8 mouse cellular contexts compared by ENCODE assay signal in genomic region chr4:86670582-86671306, GRCm38 (mm10). TPM values are rescaled to one million over a fixed set of nuclear protein-coding genes. Genes with fewer than 3 reads are reported as not detected.
DNase-seq lines count a peak whose midpoint lies in the region; ATAC-seq and TF ChIP-seq lines count a peak whose summit lies in the region.
"Had no signal": no experiment of that assay in that cellular context is flagged by ENCODE, and none has a peak within 500 bp of the region (broad histone marks: within the 10 kb centered on the region; RNA-seq: fewer than 3 reads in every experiment).

No protein-coding gene starts in this region.

- H3K9me3 ChIP-seq in embryonic facial prominence, embryonic 13.5 days, result no peaks in the 10 kb centered on the region
- no peaks in the 10 kb centered on the region for H3K9me3 ChIP-seq in liver, postnatal 0 days (ENCODE audit: low read length)

- H3K27me3 ChIP-seq in embryonic facial prominence, embryonic 13.5 days, result no peaks in the 10 kb centered on the region
- no peaks in the 10 kb centered on the region for H3K27me3 ChIP-seq in liver, postnatal 0 days (ENCODE audit: insufficient read depth, low read length)
- H3K27me3 ChIP-seq: Patski had no signal

- H3K9ac ChIP-seq in embryonic facial prominence, embryonic 13.5 days, result peak overlapping the region; percentile 80; the same call in 1 of the 2 replicates
- peak overlapping the region; percentile 92 for H3K9ac ChIP-seq in liver, postnatal 0 days (replicated peaks)

- peak overlapping the region; percentile 68 for H3K4me2 ChIP-seq in embryonic facial prominence, embryonic 13.5 days
- peak overlapping the region; percentile 81 for H3K4me2 ChIP-seq in liver, postnatal 0 days (ENCODE audit: low read depth, low read length)

- no peak overlapping the region for H3K4me3 ChIP-seq in layer of hippocampus, adult 2 months
- H3K4me3 ChIP-seq in embryonic facial prominence, embryonic 13.5 days, result no peak overlapping the region
- no peak overlapping the region for H3K4me3 ChIP-seq in liver, postnatal 0 days (ENCODE audit: low read depth, low read length)

- H3K27ac ChIP-seq in layer of hippocampus, adult 2 months, result peak overlapping the region; percentile 71
- no peak overlapping the region for H3K27ac ChIP-seq in embryonic facial prominence, embryonic 13.5 days
- peak overlapping the region; percentile 98 for H3K27ac ChIP-seq in liver, postnatal 0 days (ENCODE audit: low read depth)

- 71% methylated on average over 8 of the region's 8 CpGs for WGBS in embryonic facial prominence, embryonic 13.5 days
- 62% methylated on average over 8 of the region's 8 CpGs for WGBS in liver, postnatal 0 days (ENCODE audit: insufficient replicate concordance)

- ATAC-seq in embryonic facial prominence, embryonic 13.5 days (ENCODE audit: insufficient number of reproducible peaks, insufficient read depth, low FRiP score, low TSS enrichment, low read depth), result no peak
- peak; percentile 40 for ATAC-seq in liver, postnatal 0 days

- H3K4me1 ChIP-seq in embryonic facial prominence, embryonic 13.5 days, result peaks cover 20% of the 10 kb centered on the region
- H3K4me1 ChIP-seq in liver, postnatal 0 days (ENCODE audit: insufficient read depth), result peaks cover 63% of the 10 kb centered on the region

- TF ChIP-seq EP300 in liver, postnatal 0 days (IDR thresholded peaks at IDR 0.05; ENCODE audit: low read depth), result peak; percentile 72; the same call in 1 of the 2 replicates

- no peak for TF ChIP-seq CTCF in layer of hippocampus, adult 2 months (conservative IDR thresholded peaks at IDR 0.05)
- TF ChIP-seq CTCF in liver, postnatal 0 days (IDR thresholded peaks at IDR 0.05; ENCODE audit: low read depth), result no peak

- peaks cover 20% of the 10 kb centered on the region for H3K36me3 ChIP-seq in embryonic facial prominence, embryonic 13.5 days
- peaks cover 15% of the 10 kb centered on the region for H3K36me3 ChIP-seq in liver, postnatal 0 days (replicated peaks; ENCODE audit: insufficient read depth, low read length)

- DNase-seq in layer of hippocampus, adult 2 months (ENCODE audit: low spot score in 2 of 2), result no peak
- DNase-seq in layer of hippocampus, adult 18-20 months (ENCODE audit: low spot score in 2 of 2), result no peak
- peak; percentile 47 to 57 for DNase-seq in kidney, adult 8-10 months
- DNase-seq in liver, postnatal 0 days, result peak; percentile 45
- DNase-seq in urinary bladder, postnatal 36 days (ENCODE audit: low spot score in 2 of 2), result no peak
- DNase-seq in adrenal gland, adult 8-10 months, result no peak

RNA-seq across cellular contexts. Expression of gene Plin2, which starts 0.9 kb away (rescaled TPM):
- total RNA-seq in layer of hippocampus, adult 2 months (2021), result 10 to 100 TPM; 10.8 to 13.6 TPM
- total RNA-seq in layer of hippocampus, adult 18-20 months (2021), result 10 to 100 TPM; 16.3 to 16.4 TPM
- 73.5 and 75.0 TPM in 2 replicates for polyA plus RNA-seq in embryonic facial prominence, embryonic 13.5 days (2015; fragmentation: Nextera tagmentation; extraction: Ambion mirVana)
- polyA plus RNA-seq in liver, postnatal 0 days (2015; fragmentation: Nextera tagmentation; extraction: Ambion mirVana), result 451 and 487 TPM in 2 replicates
- total RNA-seq in adrenal gland, adult 8-10 months (2022), result 100 to 1,000 TPM; 294 to 506 (median 406) TPM

RNA-seq across cellular contexts. Expression of gene Haus6, which starts 58.9 kb away (rescaled TPM):
- total RNA-seq in layer of hippocampus, adult 2 months (2021), result 1 to 10 TPM; 8.2 to 9.3 TPM
- total RNA-seq in layer of hippocampus, adult 18-20 months (2021), result 1 to 10 TPM; 8.3 to 10.0 TPM
- polyA plus RNA-seq in embryonic facial prominence, embryonic 13.5 days (2015; fragmentation: Nextera tagmentation; extraction: Ambion mirVana), result 15.1 and 15.7 TPM in 2 replicates
- polyA plus RNA-seq in liver, postnatal 0 days (2015; fragmentation: Nextera tagmentation; extraction: Ambion mirVana), result 4.4 and 5.9 TPM in 2 replicates
- 10 to 100 TPM; 10.2 to 14.5 (median 10.8) TPM for total RNA-seq in adrenal gland, adult 8-10 months (2022)

Comparison
In these comparisons a context has a peak if more than half of its experiments do, and no peak if none do; other contexts are left out.
1. DNase-seq: peak in kidney, adult 8-10 months (2 of 2) and liver, postnatal 0 days (single experiment); none in layer of hippocampus, adult 2 months (0 of 2), layer of hippocampus, adult 18-20 months (0 of 2), urinary bladder, postnatal 36 days (0 of 2) and adrenal gland, adult 8-10 months (single experiment).
2. RNA of gene Plin2, which starts 0.9 kb away (total RNA-seq): 294 to 506 TPM in adrenal gland, adult 8-10 months; 16.3 to 16.4 TPM in layer of hippocampus, adult 18-20 months and 10.8 to 13.6 TPM in layer of hippocampus, adult 2 months; every median in the first group is over 10 times any median in the second.